Mouse (Mus musculus) brain, embryonic 14.5 days (tissue): ENCODE measurements around the gene Vmn2r99.

ENCODE experiments used
- CTCF ChIP-seq: fragments of 200-500 bp; IDR thresholded peaks from 2 replicates; pipeline ENCODE4 v1.5.1; 2012; ENCODE audit warnings: inconsistent platforms, mild to moderate bottlenecking, moderate library complexity, borderline replicate concordance; ENCODE audit not compliant: insufficient read depth, insufficient read length; ENCODE audit errors: extremely low read depth
- POLR2A ChIP-seq: fragments of 200-500 bp; IDR thresholded peaks from 2 replicates; pipeline ENCODE4 v1.6.1; 2012; ENCODE audit warnings: mild to moderate bottlenecking, inconsistent platforms, borderline replicate concordance; ENCODE audit not compliant: poor library complexity, insufficient read depth, insufficient read length, severe bottlenecking; ENCODE audit errors: extremely low read depth

DNA sequence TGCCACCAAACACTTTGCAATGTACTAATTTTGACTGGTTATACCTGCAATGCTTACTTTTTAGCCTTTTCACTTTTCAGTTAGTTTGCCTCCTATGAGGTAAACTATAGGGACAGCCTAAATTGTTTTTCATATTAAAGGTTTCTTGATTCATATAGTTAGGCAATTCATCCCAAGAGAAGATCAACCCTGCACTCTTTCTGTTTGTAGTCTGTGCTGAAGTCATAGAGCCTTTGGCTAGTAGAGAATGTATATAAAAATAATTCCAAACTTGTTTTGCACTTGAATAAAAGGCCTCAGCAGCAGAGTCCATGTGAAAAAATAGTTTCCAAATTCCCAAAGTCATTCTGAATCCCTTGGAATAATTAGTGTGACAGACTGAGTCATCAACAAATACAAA is at the start of gene Vmn2r99:
- TF ChIP-seq CTCF (no peak), POLR2A (no peak)
